Mouse (Mus musculus): ENCODE results near the gene Nupr1.

GRCm38 (mm10) chr7:126667495-126668090 lies 36.9 kb upstream of the Nupr1 start:
- TF ChIP-seq TCF12 (IDR thresholded peaks at IDR 0.05; ENCODE audit: low read depth, low read length) (no peak), CTCF (IDR thresholded peaks at IDR 0.05 in 2 of 3, conservative IDR thresholded peaks at IDR 0.05 in 1 of 3; ENCODE audit: control insufficient read depth in 1 of 3, insufficient read depth in 1 of 3, low read depth in 2 of 3, low read length in 3 of 3, poor library complexity in 1 of 3, severe bottlenecking in 1 of 3) (no peak), MAX (IDR thresholded peaks at IDR 0.05; ENCODE audit: low read length) (no peak), MEF2A (IDR thresholded peaks at IDR 0.05; ENCODE audit: extremely low read depth, insufficient replicate concordance, low read depth, low read length, poor library complexity, severe bottlenecking) (no peak), GATA1 (IDR thresholded peaks at IDR 0.05; ENCODE audit: low read depth, low read length) (no peak), USF2 (IDR thresholded peaks at IDR 0.05; ENCODE audit: borderline replicate concordance in 1 of 2, insufficient read depth in 1 of 2, low read depth in 1 of 2, low read length in 2 of 2) (no peak), CHD2 (IDR thresholded peaks at IDR 0.05; ENCODE audit: low read length) (no peak), TBP (IDR thresholded peaks at IDR 0.05; ENCODE audit: low read depth, low read length) (no peak), NRF1 (IDR thresholded peaks at IDR 0.05; ENCODE audit: insufficient read depth, low read depth, low read length, poor library complexity, severe bottlenecking) (no peak), EP300 (IDR thresholded peaks at IDR 0.05; ENCODE audit: low read depth in 1 of 2, low read length in 2 of 2) (no peak), RCOR1 (IDR thresholded peaks at IDR 0.05; ENCODE audit: low read depth, low read length) (no peak), POLR2AphosphoS2 (IDR thresholded peaks at IDR 0.05; ENCODE audit: low read length) (no peak), SMC3 (IDR thresholded peaks at IDR 0.05; ENCODE audit: low read depth, low read length) (no peak), POLR2A (IDR thresholded peaks at IDR 0.05; ENCODE audit: control insufficient read depth in 1 of 2, insufficient read depth in 1 of 2, low read depth in 1 of 2, low read length in 2 of 2, poor library complexity in 1 of 2) (no peak)

Data from MEL (cell line).